Mouse (Mus musculus) midbrain, embryonic 16.5 days (tissue): ENCODE data around the gene Ccdc24. TPM values are rescaled to one million over a fixed set of nuclear protein-coding genes. Genes with fewer than 3 reads are reported as not detected.

ENCODE experiments used
- ATAC-seq: fragments of 200-750 bp; cut with Nextera tagmentation; 2 replicates; pipeline ENCODE4 v1.8.0; 2017; ENCODE audit warnings: moderate TSS enrichment
- H3K27ac ChIP-seq: fragments of 300-500 bp; sonication (generic); 2 replicates; pipeline ENCODE4 v1.5.1; 2014; ENCODE audit warnings: mild to moderate bottlenecking, low read length, mixed read lengths
- H3K27me3 ChIP-seq: fragments of 300-500 bp; sonication (generic); 2 replicates; pipeline ENCODE4 v1.6.1; 2014; ENCODE audit warnings: low read depth, low read length, mixed read lengths; ENCODE audit not compliant: control insufficient read depth, insufficient read depth
- H3K36me3 ChIP-seq: fragments of 300-500 bp; sonication (generic); 2 replicates; pipeline ENCODE4 v1.6.1; 2014; ENCODE audit warnings: mild to moderate bottlenecking, low read length, moderate library complexity, mixed read lengths; ENCODE audit not compliant: control insufficient read depth, insufficient read depth
- H3K4me1 ChIP-seq: fragments of 300-500 bp; sonication (generic); 2 replicates; pipeline ENCODE4 v1.6.1; 2014; ENCODE audit warnings: mild to moderate bottlenecking, low read length, mixed read lengths; ENCODE audit not compliant: control insufficient read depth, insufficient read depth
- H3K4me2 ChIP-seq: fragments of 300-500 bp; sonication (generic); 2 replicates; pipeline ENCODE4 v1.6.1; 2014; ENCODE audit warnings: mild to moderate bottlenecking, low read length, mixed read lengths
- H3K4me3 ChIP-seq: fragments of 300-500 bp; sonication (generic); 2 replicates; pipeline ENCODE4 v1.5.1; 2014; ENCODE audit warnings: low read depth, mild to moderate bottlenecking, low read length, moderate library complexity, mixed read lengths
- H3K9ac ChIP-seq: fragments of 300-500 bp; sonication (generic); 2 replicates; pipeline ENCODE4 v1.6.1; 2014; ENCODE audit warnings: low read depth, low read length, mixed read lengths
- H3K9me3 ChIP-seq: fragments of 300-500 bp; sonication (generic); replicated peaks from 2 replicates; pipeline ENCODE4 v1.6.1; 2014; ENCODE audit warnings: mild to moderate bottlenecking, low read length, mixed read lengths; ENCODE audit not compliant: control insufficient read depth, poor library complexity, severe bottlenecking
- WGBS: fragments of 180-500 bp; shearing (Covaris S2); extraction: QIAGEN DNeasy Blood & Tissue Kit; methylation state at CpG from one replicate; pipeline ENCODE4 v1.1.7; 2014; 5-methylcytosine and 5-hydroxymethylcytosine counted together
- polyA plus RNA-seq: library from polyadenylated mRNA; unstranded; fragments of >200 nt; fragmentation: Nextera tagmentation; extraction: Ambion mirVana; gene quantifications from 2 replicates; pipeline ENCODE4 v1.2.1, GENCODE M21; 2015

Gene Ccdc24
- polyA plus RNA-seq, 1 experiment from 2014 or later = 2.4 TPM

DNA sequence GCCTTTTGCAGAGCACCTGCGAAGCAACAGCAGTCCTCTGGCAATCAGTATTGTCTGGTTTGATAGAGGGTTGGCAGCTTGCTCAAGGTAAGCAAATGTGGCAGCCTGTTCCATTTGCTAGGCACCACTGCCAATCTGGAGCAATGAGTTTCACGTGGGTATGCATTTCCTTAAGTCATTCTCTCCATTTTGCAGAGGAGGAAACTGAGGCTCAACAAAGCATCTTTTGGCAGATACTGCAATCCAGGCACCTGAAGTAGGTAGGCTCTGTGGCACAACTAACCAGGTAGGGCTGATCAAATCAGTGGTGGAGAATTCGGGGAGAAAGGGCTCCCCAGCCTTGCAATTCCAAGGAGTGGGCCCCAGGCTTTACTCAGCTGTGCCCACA is 37.9 kb downstream of the Ccdc24 start, which contains the start of gene Slc6a9:
TSS of gene Slc6a9 (plus strand) at position 50 of the 388 bp plus-strand sequence.
- Histone ChIP-seq H3K9ac (peak within 1 kb of the TSS; percentile 78), H3K9me3 (no peaks in the 10 kb centered on the region), H3K27me3 (no peaks in the 10 kb centered on the region), H3K36me3 (no peaks in the 10 kb centered on the region), H3K4me3 (peak within 1 kb of the TSS; percentile 62), H3K27ac (peak within 1 kb of the TSS; percentile 86), H3K4me1 (peaks cover 20% of the 10 kb centered on the region), H3K4me2 (peak within 1 kb of the TSS; percentile 80)
- 21% methylated on average over 3 of the region's 3 CpGs for WGBS
- no peak for ATAC-seq

DNA sequence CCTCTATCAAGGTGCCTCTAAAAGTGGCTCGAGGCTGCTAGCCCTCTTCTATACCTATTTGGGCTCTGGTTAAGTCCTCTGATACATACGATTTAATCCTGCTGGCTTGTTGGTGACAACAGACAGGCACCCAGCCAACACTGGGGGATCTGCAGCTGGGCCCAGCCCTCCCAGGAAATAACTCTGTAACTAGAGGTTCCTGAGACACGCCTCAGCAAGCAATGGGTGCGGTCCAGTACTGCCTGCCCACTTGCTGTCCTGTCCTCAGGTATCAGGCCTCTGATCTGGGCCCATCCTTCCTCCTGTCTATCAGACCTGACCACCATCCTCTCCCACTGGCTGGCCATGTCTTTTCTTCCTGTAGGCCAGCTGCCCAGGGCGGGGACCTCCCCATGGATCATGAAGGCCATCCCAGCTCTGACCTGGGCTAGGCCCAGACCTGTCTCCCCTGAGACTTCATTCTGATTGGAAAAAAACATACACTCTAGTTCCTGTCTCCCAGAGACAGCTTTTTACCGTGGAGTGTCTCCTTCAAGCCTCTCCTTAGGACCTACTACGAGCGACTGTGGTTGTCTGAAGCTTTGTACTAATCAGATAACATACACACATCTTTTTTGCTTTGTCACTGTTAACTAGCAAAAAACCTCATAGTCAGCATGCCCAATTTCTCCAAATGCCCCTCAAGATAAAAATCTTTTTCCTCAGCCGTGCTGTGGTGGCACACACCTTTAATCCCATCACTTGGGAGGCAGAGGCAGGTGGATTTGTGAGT is 40.3 kb downstream of the Ccdc24 start:
- WGBS = 81% methylated on average over 9 of the region's 9 CpGs
- H3K4me1 ChIP-seq = peaks cover 20% of the 10 kb centered on the region
- no peaks in the 10 kb centered on the region for H3K9me3 ChIP-seq
- no peak overlapping the region for H3K27ac ChIP-seq
- no peak overlapping the region for H3K4me3 ChIP-seq
- H3K27me3 ChIP-seq = no peaks in the 10 kb centered on the region
- no peak overlapping the region for H3K9ac ChIP-seq
- no peaks in the 10 kb centered on the region for H3K36me3 ChIP-seq
- H3K4me2 ChIP-seq = no peak overlapping the region
- ATAC-seq = no peak

DNA sequence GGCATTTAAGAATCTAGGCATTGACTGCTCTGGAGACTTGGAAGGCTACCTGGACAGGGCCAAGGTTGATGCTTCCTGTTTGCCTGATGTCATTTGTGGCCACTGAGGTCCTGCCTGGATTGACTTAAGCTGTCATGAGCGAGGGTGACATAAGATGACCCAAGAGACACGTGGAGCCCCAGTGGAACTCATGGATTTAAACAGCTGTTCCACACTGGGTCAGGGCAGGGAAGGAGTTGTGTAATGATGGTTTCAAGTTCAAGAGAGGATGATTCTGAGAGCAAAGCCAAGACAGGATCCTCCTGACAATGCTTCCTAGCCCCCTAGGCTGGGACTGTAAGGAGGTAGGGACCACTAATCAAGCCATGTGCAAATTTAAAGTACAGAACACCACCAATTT is 40.9 kb downstream of the Ccdc24 start:
- 69% methylated on average over 2 of the region's 2 CpGs for WGBS
- H3K4me2 ChIP-seq = no peak overlapping the region
- ATAC-seq = no peak
- H3K9ac ChIP-seq = no peak overlapping the region
- H3K27me3 ChIP-seq = no peaks in the 10 kb centered on the region
- H3K4me1 ChIP-seq = peaks cover 15% of the 10 kb centered on the region
- H3K36me3 ChIP-seq = no peaks in the 10 kb centered on the region
- H3K9me3 ChIP-seq = no peaks in the 10 kb centered on the region
- no peak overlapping the region for H3K4me3 ChIP-seq
- H3K27ac ChIP-seq = no peak overlapping the region

DNA sequence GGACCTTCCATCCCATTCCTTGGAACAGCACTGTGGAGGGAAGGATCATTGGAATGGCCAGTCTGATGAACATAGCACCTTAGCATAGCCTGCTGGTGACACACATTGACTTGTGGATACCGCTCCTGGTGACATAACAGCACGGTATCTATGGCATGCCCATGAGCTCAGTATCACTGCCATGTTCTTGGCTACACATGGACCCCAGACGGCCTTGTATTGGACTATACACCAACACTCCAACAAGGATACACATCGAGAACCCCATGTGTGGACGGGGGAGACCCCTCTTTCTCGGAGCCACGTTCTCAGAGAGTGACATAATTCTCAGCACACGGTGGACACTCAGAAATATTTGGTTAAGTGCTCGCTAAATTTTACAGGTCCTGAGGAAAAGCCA is 41.6 kb downstream of the Ccdc24 start:
- WGBS = 96% methylated on average over 9 of the region's 9 CpGs
- Histone ChIP-seq H3K4me3 (no peak overlapping the region), H3K4me2 (no peak overlapping the region), H3K4me1 (peaks cover 15% of the 10 kb centered on the region), H3K36me3 (no peaks in the 10 kb centered on the region), H3K9me3 (no peaks in the 10 kb centered on the region), H3K27me3 (no peaks in the 10 kb centered on the region), H3K27ac (no peak overlapping the region), H3K9ac (no peak overlapping the region)
- ATAC-seq = no peak

DNA sequence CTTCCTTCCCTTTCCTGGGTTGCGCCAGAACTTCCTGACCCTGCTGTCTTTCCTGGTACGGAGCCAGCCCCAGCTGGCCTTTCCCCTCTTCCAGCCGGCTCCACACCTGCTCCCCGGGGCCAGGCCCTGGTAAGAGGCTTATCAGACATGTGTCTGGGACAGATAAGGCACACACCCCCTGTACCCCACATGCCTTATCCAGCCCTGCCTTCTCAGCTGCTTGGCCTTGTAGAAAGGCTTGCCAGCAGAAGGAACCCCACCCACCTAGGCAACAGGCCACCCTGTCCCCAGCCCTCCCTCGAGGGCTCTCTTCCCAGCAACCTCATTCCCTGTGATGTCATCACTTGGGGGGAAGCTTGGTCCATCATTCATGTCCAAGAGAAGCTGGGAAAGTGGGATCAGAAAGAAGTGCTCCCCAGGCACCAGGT is 42.2 kb downstream of the Ccdc24 start:
- Histone ChIP-seq H3K36me3 (no peaks in the 10 kb centered on the region), H3K4me1 (peaks cover 15% of the 10 kb centered on the region)
- 4% methylated on average over 5 of the region's 5 CpGs for WGBS

DNA sequence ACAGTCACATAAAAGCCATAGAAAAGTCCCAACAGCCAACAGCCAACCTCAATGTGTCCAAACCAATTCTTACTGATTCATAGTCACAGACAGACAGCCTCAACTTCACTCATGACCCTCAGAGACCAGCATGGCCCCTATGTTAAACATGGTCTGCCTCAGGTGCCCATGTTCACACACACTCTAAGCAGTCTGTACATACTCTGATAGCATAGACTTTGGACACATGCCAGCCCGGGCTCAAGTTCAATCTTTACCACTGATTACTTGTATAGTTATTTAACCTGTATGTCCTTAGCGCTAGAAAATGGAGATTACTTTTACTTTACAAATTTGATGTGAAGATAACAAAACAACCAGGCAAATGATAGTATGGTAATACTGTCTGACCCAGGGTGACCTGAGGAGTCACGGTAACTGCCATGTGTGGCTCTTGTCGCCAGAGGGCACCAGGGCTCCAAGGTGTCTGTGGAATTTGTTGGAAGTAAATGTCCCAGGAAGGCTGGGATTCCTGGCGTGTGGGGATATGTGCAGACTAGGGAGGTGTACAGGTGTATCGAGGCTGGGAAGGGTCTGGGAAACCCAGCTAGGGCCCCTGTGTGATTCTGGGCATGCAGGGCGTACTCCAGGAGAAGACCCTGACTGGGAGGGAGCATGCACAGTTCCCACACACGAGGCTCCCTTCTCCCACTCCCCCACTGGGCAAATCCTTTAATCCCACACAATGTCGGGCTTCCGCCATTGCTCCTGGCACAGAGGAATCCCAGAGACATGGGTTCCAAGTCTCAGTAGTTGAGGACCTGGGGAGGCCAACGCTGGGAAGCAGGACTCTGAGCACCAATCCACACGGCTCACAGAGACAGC is 42.9 kb downstream of the Ccdc24 start:
- H3K9me3 ChIP-seq = no peaks in the 10 kb centered on the region
- no peaks in the 10 kb centered on the region for H3K36me3 ChIP-seq
- no peaks in the 10 kb centered on the region for H3K27me3 ChIP-seq
- peak overlapping the region; percentile 21 for H3K4me2 ChIP-seq
- H3K27ac ChIP-seq = no peak overlapping the region
- WGBS = 8% methylated on average over 12 of the region's 12 CpGs
- ATAC-seq = no peak
- H3K9ac ChIP-seq = peak overlapping the region; percentile 38; the same call in 1 of the 2 replicates
- peaks cover 11% of the 10 kb centered on the region for H3K4me1 ChIP-seq
- H3K4me3 ChIP-seq = no peak overlapping the region

More for the DNA sequence above, 42.2 kb downstream of the Ccdc24 start:
- ATAC-seq = no peak
- H3K4me3 ChIP-seq = no peak overlapping the region
- H3K27ac ChIP-seq = no peak overlapping the region
- no peaks in the 10 kb centered on the region for H3K27me3 ChIP-seq
- H3K4me2 ChIP-seq = no peak overlapping the region
- no peaks in the 10 kb centered on the region for H3K9me3 ChIP-seq
- peak overlapping the region; percentile 38; the same call in 1 of the 2 replicates for H3K9ac ChIP-seq

DNA sequence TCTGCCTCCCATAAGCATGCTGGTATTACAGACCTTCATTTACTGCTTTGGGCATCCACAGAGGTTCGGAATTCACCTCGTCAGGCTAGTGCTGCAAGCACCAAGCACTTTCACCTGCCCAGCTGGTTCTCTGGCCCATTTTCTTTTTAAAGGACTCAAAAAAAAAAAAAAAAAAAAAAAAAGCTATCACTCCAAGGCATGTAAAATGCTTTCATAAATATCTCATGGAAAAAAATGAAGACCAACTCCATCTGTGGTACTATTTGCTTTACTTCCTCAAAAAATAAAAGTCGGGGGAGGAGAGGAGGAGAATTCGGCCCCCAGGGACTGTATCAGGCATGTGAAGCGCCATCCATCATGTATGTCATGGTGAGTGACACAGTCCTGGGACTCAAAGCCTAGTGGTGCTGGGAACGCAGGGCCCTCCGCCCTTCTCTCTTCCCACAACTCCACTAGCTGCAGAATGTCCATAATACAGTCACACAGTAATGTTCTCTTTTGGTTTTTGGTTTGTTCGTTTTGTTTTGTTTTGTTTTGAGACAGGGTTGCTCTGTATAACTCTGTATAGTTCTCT is 43.7 kb downstream of the Ccdc24 start:
- 81% methylated on average over 8 of the region's 8 CpGs for WGBS
- no peak overlapping the region for H3K9ac ChIP-seq
- H3K9me3 ChIP-seq = no peaks in the 10 kb centered on the region
- no peak overlapping the region for H3K4me2 ChIP-seq
- no peaks in the 10 kb centered on the region for H3K27me3 ChIP-seq
- H3K27ac ChIP-seq = no peak overlapping the region
- H3K36me3 ChIP-seq = no peaks in the 10 kb centered on the region
- H3K4me1 ChIP-seq = peaks cover 8% of the 10 kb centered on the region; the same call in 1 of the 2 replicates
- ATAC-seq = no peak
- H3K4me3 ChIP-seq = no peak overlapping the region

DNA sequence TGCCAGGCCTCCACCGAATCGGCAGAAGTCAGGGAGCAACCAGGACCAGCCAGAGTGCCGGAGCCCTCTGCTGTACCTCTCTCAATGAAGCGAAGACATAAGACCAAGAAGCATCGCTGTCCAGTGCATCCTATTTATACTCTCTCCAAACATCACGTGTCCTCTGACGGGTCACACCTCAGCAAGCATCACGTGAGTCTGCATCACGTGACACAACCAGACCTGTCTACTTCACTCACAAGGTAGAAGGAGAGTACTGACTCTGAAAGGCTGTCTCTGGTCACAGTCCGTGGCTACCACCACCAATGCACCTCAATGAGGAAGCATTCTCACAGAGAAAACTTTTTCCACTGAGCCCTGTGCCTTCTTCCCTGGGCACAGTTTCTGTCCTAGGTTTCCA is 54.3 kb downstream of the Ccdc24 start:
- no peak for ATAC-seq
- Histone ChIP-seq H3K4me3 (no peak overlapping the region), H3K9ac (no peak overlapping the region), H3K36me3 (no peaks in the 10 kb centered on the region), H3K4me2 (no peak overlapping the region), H3K27me3 (no peaks in the 10 kb centered on the region), H3K27ac (no peak overlapping the region), H3K4me1 (no peaks in the 10 kb centered on the region), H3K9me3 (no peaks in the 10 kb centered on the region)
- 90% methylated on average over 10 of the region's 10 CpGs for WGBS
